Mouse (Mus musculus): ENCODE data around the gene Wwp2.

Gene Wwp2

DNA sequence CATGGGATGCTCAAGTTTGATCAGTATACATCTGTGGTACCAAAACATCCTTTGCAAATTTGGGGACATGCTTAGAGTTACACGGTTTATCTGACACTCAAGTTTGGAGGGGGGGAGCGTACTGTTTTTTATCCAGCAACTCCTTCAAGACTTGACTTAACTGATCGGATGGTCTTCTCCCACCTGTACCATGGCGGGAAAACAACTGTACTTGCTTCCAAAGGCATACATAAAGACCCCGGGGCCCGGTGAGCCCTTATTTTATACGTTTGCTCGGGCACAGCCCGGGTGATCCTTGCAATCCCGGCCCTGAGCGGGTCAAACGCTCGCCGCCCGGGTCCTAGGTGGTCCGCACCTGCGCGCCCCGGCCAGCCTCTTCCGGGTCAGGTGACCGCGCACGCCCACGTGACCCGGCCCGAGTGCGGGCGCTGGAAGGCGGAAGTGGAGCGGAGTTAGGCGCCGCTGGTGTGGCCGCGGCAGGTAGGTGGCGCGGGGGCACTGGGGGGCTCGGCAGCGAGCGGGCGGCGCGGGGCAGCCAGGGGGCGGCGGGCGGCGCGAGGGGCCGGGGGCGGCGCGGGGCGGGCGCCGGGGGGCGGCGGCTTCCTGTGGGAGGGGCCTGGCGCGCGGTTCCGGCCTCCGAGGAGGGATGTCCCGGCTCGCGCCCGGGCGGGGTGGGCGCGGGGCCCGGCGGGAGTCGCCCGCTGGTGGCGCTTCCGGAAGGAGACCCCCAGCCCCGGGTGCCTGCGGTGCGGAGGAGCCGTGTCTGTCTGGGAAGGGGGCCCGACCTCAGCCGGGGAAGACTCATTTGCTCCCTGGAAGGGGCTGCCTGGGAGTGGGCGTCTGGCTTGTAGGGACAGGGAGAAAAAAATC, at the start of gene Wwp2:
Wwp2 (plus strand) TSS at position 404 of the 870 bp plus-strand sequence.
- 1% methylated on average over 60 of the region's 81 CpGs for WGBS

DNA sequence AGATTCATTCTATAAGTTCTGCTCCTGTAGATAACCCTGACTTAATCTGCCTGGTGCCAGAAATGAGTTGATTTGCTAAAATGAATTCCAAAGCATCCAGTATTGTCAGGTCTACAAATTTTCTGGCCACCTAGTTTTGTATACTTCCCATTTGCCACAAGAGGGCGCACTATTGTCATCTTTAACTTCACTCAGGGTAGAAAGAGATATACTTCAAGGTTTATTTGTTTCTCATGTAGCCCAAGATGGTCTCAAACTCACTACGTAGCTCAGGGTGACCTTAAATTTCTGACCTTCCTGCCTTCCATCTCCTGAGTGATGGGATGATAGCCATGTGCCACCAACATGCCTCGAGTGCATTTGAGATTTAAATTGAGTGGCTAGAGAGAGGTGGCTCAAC, 49.5 kb upstream of the Wwp2 start:
- WGBS, result 28% methylated on average over 3 of the region's 3 CpGs

DNA sequence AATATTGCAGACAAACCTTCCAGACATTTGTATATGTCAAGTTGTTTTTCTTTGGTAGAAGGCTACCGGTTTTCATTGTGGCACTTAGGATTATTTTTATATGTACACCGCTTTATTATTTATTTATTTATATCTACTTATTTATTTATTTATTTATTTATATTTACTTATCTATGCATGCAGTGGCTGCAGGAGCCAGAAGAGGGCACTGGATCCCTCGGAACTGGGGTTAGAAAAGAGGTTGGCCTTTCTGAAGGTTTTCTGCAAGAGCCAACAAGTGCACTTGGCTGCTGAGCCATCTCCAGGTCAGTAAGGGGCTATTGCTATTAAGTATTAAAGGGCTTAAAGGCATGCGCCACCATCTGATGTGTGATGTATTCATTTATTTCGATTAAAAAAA, 48.3 kb upstream of the Wwp2 start:
- WGBS, result 62% methylated on average over 5 of the region's 5 CpGs

DNA sequence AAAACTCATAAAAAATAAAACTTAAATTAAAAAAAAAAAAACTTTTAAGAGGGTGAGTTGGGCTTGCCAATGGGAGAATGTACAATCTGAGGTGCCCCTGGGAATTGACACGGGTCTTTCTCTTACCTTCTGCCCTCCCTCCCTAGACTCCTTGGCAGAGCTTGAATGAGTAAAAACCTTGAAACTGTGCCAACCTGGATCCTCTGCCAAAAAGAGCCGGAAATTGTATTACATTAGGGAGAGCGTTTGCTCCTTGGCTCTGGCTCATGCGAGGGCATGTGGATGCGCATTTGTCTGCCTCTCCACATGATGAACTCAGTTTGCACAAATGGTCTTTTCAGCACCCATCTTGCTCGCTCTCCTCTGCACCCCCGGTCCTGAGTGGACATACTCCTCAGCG, 46.6 kb upstream of the Wwp2 start:
- 26% methylated on average over 8 of the region's 8 CpGs for WGBS

DNA sequence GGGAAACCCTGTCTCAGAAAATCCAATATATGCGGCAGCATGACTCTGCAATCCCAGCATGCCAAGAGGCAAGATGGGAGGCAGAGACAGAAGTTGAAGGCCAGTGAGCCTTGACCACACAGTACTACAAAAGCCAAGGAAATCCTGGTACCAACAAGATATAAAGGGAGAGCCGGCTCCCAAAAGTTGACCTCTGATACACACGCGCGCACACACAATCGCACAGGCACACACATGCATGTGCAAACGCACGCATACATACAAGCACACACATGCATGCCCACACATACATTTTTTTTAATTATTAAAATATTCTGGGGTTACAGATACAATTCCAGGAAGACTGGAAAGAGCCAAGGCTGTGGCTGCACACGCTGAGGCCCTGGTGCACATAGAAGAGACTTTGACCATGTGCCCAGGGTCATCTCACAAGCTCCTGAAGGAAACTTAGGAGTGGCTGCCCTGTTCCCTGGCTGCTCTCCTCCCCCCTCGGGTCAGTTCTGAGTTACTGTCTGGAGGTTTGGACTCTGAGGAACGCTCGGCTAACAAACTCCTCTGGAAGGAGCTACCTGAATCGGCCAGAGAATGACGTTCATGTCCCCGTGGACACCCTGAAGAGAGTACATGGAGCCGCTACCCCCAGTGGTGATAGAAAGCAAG, 45.6 kb upstream of the Wwp2 start:
- 94% methylated on average over 16 of the region's 16 CpGs for WGBS

DNA sequence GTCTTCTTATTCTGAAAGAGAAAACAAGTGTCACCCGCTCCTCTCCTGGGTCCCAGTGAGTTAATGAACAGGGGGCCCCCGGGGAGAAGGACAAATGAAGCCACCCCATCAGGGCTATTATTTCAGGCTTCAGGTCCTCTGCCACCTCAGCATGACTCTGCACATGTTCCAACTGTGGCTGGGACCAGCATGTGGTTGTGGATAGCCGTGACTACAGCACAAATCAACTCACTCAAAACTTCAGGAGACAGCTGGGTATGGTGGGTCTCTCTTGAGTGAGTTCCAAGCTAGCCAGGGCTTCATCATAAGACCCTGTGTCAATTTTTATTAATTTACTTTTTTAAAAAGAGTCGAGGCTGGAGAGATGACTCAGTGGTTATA, 45.0 kb upstream of the Wwp2 start:
- 77% methylated on average over 4 of the region's 4 CpGs for WGBS

DNA sequence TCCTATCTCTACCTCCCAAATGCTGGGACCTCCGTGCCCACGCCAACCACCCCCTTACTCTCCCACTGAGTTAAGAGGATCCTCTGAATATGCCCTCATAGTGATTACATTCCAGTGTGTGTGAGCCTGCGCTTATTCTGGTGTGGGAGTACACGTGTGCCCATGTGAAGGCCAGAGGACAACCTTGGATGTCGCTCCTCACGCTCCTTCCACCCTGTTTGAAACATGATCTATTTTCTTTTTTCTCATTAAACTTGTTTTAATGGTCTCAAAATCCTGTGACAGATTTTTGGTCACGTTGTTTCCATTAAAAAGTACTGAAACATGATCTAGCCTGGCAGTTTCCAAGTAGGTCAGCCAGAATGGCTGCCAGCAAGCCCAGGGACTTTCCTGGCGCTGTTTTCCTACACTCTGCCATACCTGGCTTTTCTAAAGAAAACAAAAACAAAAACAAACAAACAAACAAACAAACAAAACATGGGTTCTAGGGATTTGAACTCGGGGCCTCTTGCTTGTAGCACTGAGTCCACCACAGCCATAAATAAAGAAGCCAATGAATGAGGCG, 40.0 kb upstream of the Wwp2 start:
- WGBS, result 85% methylated on average over 10 of the region's 10 CpGs

DNA sequence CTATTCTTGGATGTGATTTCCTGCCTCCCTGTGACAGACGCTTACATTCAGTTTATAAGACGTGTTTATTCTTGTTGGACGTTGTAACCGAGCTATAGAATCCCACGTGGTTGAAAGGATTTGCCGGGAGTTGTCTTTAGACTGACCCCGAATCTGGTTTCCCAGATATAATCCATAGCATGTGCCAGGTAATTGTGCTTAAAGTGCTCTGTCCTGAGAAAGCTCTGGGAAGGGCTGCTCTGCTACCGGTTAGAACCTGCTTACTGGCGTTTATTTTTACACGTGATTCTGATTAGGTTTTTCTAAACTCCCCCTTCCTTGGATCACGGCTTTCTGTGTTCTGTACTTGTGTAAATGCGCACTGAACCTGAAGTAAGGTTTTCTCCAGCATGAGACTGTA, 38.5 kb upstream of the Wwp2 start:
- WGBS, result 60% methylated on average over 12 of the region's 12 CpGs

DNA sequence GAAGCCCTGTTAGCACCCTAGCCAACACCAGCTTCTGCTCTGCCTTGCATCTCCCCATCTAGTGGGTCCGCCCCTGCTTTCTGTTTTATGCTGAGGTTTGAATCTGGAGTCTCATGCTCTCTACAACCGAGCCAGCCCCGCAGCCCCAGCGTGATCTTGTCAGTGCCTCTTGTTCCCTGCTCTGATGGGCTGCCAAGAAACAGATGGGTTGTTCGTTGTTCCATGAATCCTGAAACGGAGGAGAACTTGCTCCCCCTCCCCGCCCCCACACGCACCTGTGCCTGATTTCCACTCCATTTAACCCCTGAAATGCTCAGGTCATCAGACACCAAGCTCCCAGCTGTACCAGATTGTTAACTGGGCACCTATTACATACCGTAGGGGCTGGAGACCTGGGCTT, 36.7 kb upstream of the Wwp2 start:
- WGBS, result 27% methylated on average over 9 of the region's 9 CpGs

DNA sequence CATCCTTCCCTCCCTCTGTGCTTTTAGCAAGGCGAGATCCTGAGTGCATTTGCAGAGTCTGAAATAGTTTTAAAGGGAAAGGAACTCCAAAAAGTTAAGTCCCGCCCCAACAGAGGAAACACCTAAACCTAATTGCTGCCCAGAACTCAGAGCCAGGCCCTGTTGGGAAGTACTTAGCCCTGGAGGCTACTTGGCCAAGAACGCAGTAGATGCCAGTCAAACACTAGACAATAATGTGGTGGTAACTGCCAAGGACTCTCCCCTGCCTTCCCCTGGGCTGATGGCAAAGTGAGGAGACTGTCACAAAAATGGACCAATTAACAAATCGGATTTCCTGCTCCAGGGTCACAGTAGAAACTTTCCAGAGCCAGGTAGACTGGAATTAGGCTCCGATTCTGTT, 34.3 kb upstream of the Wwp2 start:
- WGBS, result 72% methylated on average over 5 of the region's 5 CpGs

DNA sequence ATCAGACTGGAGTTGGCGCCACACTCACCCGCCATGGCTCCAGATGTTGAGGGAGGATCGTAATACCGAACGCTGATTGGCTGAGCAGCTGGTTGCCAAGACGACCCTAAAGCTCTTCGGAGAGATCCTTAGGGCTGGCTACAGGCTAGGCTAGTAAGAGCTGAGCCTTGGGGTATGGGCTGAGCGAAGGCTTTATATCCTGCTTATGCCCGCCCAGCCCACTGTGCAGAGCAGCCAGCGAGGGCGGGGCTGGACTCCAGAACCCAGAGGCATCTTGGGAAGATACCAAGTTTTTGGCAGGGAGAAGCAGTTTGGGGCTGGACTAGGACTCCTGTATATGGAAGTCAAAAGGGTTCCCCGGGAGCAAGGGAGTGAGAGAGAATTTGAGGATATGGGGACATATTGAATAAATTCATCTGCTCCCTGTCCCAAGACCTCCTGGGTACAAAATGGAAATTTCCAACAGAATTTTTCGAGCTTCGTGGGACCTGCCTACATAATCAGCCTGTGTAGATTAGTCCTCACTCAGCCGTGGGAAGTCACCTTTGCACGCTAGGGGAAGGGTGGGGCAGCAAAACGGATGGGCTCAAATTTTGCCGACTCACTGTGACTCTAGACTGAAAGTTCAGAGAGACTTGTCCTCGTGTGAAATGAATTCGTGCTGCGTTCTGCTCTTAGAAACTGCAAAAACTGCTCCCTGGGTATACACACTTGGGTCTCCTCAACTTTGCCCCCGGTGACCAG, 33.0 kb upstream of the Wwp2 start, which contains the start of gene Nqo1:
Nqo1 (minus strand) TSS at position 169 of the 744 bp plus-strand sequence.
- WGBS, result 10% methylated on average over 22 of the region's 22 CpGs

DNA sequence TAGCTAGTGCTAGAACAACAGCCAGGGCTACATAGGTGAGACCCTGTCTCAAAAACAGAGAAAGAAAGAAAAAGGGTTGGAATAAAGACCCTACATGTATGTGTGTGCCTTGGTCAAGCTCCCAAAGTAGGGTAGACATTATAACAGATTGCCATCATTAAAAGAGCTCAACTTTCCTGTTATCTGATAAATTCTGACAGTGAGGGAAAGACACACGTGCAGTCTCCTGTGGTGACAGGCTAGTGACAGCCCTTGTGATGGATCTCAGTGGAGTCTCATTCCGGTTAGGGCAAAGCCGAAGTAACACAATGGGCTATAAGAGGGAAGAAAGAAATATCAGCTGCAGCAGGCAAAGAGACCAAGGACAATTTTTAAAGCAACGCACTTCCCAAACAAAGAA, 32.1 kb upstream of the Wwp2 start:
- 95% methylated on average over 4 of the region's 4 CpGs for WGBS

DNA sequence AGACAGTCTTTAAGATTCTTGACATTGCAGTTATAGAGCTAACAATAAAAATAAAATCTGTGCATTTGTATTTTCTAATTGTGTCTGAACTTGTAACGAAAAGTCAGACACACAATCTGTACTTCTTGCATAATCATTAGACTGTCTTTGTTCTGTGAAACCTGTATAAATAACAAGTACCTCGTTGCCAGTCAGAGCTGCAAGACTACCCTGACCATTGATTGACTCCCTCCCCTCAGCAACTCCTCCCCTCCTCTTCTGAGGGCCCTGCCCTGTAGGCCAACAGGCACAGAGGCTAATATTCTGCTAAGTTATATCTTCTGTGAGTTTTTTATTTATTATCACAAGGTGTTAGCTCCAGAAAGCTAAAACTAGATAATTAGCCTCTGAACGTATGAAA, 30.2 kb upstream of the Wwp2 start:
- WGBS, result 68% methylated on average over 3 of the region's 3 CpGs

DNA sequence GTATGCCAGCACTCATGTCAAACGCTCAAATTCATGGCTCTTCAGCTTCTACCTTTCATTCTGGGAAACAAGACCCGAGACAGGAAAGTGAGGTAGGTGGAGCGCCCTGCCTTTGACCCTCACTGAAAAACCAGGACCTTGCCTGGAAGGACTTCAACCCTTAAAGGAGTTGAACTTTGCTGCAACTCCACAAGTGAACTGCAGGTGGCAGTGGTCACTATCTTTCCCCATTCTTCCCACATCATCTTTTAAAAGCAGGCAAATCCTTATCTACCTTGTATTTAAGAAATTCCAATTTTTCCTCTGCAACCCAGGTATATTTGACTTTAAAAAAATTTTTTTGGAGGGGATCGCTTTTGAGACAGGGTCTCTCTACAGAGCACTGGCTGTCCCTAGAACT, 24.8 kb upstream of the Wwp2 start:
- WGBS, result 70% methylated on average over 4 of the region's 4 CpGs

DNA sequence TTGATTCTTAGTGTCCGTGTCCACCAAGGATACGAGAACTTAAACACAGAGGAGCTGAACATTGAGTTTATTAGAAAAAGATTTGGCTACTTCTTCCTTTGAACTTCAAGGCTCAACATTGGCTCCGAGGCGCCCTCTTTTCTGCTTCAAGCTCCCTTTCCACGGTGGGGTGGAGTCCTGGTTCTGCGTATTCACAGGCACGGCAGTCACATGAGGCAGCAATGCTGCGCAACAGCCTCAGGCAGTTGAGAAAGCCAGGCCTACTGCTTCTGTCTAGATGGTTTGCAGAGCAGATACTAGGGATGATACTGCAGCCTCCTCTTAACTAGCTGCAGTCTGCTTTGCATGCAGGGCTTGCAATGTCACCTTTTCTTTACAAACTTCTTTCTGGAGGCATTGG, 23.6 kb upstream of the Wwp2 start:
- WGBS, result 87% methylated on average over 8 of the region's 8 CpGs

DNA sequence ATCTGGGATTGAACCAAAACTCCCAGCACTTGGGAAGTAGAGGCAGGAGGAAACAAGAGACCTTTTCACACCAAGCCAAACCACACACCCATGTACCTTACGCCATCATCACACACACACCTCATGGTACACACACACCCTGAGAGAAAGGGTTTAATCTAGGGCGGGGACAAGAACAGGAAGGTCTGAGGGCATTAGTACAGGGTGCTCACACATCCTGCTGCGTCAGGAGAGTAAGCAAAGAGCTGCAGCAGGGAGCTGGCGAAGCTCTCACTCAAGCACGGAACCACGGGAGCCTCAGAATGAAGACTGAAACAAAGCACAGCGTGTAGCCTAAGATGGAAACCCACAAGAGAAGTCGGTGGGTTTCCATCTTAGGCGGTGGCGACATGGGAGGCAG, 22.3 kb upstream of the Wwp2 start:
- WGBS, result 89% methylated on average over 10 of the region's 10 CpGs

DNA sequence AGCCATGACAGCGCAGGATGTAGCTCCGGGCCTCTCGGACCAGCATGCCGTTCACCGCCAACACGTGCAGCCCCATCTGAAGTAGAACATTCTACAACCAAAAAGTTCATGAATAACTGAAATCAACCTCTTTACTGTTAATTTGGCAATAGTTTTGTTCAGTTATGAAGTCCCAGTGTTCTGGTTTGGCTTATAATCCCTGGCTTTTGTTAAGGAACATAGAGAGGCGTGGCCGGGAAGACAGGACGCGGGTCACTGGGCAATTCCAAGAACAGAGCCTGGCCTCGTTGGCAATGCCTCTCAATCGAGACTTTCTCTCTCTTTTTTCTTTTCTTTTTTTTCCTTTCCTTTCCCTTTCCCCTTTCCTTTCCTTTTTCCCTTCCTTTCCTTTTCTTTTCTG, 19.2 kb upstream of the Wwp2 start:
- WGBS, result 90% methylated on average over 12 of the region's 12 CpGs

DNA sequence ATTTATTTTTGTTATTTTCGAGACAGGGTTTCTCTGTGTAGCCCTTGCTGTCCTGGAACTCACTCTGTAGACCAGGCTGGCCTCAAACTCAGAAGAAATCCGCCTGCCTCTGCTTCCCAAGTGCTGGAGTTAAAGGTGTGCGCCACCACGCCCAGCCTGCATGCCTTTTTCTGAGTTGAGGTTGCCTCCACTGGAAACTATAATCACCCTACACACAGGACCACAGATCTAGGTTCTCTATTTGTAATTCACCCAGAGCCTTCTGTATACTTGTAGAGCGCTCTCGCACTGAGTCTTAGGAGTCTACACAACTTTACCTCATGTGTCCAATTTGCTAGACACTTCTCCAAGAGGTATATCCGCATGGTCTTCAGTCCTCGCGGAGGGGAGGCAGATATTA, 12.0 kb upstream of the Wwp2 start:
- 24% methylated on average over 9 of the region's 9 CpGs for WGBS

DNA sequence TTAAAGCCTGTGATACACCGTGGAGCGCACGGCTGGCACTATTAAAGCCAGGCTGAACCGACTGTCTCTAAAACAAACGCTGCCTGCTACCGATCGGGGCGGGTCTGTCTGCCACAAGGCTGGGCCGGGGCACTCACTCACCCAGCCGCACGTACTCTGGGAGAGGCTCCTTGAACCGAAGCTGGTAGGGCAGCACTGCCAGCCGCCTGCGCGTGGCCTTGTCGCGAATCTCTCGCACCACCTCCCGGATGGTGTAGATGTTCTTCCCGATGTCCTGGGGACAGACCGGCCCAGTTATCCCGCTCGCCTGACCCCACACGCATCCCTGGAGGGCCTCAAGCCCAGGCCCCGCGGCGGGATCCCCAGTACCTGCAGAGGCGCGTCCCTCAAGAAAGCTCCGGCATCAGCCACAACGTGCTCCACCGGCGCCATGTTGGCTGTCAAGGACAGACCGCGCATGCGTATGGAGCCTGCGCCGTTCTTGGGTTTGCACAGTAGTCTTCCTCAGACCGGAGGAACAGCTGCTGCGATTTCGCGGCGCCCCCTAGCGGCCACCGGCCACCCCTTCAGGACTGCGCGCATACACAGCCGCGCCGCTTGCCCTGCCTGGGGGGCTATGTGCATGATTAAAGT, 11.5 kb upstream of the Wwp2 start, which contains the start of gene Nob1:
Nob1 (minus strand) TSS at position 455 of the 633 bp plus-strand sequence.
- WGBS, result under 1% methylated on average over 50 of the region's 50 CpGs

DNA sequence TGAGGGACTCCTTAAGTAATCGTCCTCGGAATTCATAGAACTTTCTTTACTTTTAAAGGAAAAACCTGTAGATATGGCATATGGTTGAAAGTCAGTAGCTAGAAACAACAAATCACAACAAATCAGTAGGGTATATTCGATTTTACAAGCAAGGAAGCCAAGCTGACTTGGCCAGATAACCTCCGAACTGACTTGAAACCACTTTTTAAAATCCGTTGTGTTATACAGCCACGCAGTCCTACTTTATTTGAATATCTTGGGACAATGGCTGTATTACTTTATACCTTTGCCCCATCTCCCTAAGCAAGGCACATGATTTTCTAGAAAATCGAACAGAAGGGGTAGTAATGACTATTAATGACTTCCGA, 11.0 kb upstream of the Wwp2 start:
- WGBS, result 41% methylated on average over 8 of the region's 8 CpGs

DNA sequence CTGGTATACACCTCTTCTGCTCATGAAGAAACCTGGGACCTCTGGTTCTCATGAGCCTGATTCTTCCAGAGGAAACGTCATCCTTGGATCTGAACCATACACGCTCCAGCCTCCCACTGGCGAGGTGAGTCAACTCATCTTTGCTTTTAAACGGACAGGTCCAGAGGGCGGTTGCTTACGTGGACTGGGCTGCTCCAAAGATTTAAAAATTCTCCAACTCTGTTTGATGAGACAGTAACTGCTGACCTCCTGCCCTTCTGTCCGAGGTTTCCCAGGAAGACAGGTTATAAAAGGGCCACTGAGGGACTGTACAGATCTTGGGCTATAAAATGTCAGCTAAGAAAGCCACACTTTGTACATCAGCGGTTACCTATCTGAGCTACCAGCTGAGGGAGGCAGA, 5.3 kb upstream of the Wwp2 start:
- 89% methylated on average over 8 of the region's 8 CpGs for WGBS

Measured in cerebral cortex, adult 2 months (tissue).